Mouse (Mus musculus) lung, postnatal 0 days (tissue): ENCODE data around the gene Cldn14.

Experiments used
- CTCF ChIP-seq: IDR thresholded peaks from 2 replicates; pipeline ENCODE4 v1.5.1; 2016; ENCODE audit warnings: antibody characterized with exemption, mild to moderate bottlenecking
- EP300 ChIP-seq: IDR thresholded peaks from 2 replicates; pipeline ENCODE4 v1.6.1; 2016; ENCODE audit warnings: antibody characterized with exemption, mild to moderate bottlenecking, control low read depth

DNA sequence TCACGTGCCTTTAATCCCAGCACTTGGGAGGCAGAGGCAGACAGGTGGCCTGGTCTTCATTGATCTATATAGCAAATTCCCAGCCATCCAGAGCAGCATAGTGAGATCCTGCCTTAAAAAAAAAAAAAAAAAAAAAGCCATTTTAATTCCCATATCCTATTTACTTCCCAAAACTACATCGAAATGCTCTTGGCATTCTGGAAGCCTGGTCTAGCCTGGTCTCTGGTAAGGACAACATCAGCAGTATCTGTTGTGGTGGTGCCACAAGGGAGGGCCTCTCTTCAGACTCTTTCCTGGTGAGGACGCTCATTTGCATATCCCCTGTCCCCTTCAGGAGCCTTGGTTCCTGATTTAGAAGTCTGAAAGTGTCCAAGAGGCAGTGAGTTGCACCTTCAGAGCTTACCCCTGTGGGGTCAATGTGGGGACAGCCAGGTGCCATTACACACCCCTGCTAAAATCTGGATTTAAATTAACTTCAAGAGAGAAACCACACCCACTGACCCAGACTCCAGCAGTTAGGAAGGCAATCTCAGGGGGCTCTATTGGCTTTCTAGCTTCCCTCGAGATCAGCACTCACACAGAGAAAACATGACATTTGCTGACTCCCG, 6.0 kb upstream of the Cldn14 start:
- TF ChIP-seq CTCF (no peak), EP300 (no peak)
